Mouse (Mus musculus) midbrain, embryonic 16.5 days (tissue): ENCODE data around the gene Evpl. TPM values are rescaled to one million over a fixed set of nuclear protein-coding genes. Genes with fewer than 3 reads are reported as not detected.
A peak's percentile ranks its signal among the peaks of the same experiment; 100 is the strongest.

ENCODE experiments used
- ATAC-seq: fragments of 200-750 bp; cut with Nextera tagmentation; 2 replicates; pipeline ENCODE4 v1.8.0; 2017; ENCODE audit warnings: moderate TSS enrichment
- H3K27ac ChIP-seq: fragments of 300-500 bp; sonication (generic); 2 replicates; pipeline ENCODE4 v1.5.1; 2014; ENCODE audit warnings: mild to moderate bottlenecking, low read length, mixed read lengths
- H3K27me3 ChIP-seq: fragments of 300-500 bp; sonication (generic); 2 replicates; pipeline ENCODE4 v1.6.1; 2014; ENCODE audit warnings: low read depth, low read length, mixed read lengths; ENCODE audit not compliant: control insufficient read depth, insufficient read depth
- H3K36me3 ChIP-seq: fragments of 300-500 bp; sonication (generic); 2 replicates; pipeline ENCODE4 v1.6.1; 2014; ENCODE audit warnings: mild to moderate bottlenecking, low read length, moderate library complexity, mixed read lengths; ENCODE audit not compliant: control insufficient read depth, insufficient read depth
- H3K4me1 ChIP-seq: fragments of 300-500 bp; sonication (generic); 2 replicates; pipeline ENCODE4 v1.6.1; 2014; ENCODE audit warnings: mild to moderate bottlenecking, low read length, mixed read lengths; ENCODE audit not compliant: control insufficient read depth, insufficient read depth
- H3K4me2 ChIP-seq: fragments of 300-500 bp; sonication (generic); 2 replicates; pipeline ENCODE4 v1.6.1; 2014; ENCODE audit warnings: mild to moderate bottlenecking, low read length, mixed read lengths
- H3K4me3 ChIP-seq: fragments of 300-500 bp; sonication (generic); 2 replicates; pipeline ENCODE4 v1.5.1; 2014; ENCODE audit warnings: low read depth, mild to moderate bottlenecking, low read length, moderate library complexity, mixed read lengths
- H3K9ac ChIP-seq: fragments of 300-500 bp; sonication (generic); 2 replicates; pipeline ENCODE4 v1.6.1; 2014; ENCODE audit warnings: low read depth, low read length, mixed read lengths
- H3K9me3 ChIP-seq: fragments of 300-500 bp; sonication (generic); replicated peaks from 2 replicates; pipeline ENCODE4 v1.6.1; 2014; ENCODE audit warnings: mild to moderate bottlenecking, low read length, mixed read lengths; ENCODE audit not compliant: control insufficient read depth, poor library complexity, severe bottlenecking
- WGBS: fragments of 180-500 bp; shearing (Covaris S2); extraction: QIAGEN DNeasy Blood & Tissue Kit; methylation state at CpG from one replicate; pipeline ENCODE4 v1.1.7; 2014; 5-methylcytosine and 5-hydroxymethylcytosine counted together
- polyA plus RNA-seq: library from polyadenylated mRNA; unstranded; fragments of >200 nt; fragmentation: Nextera tagmentation; extraction: Ambion mirVana; gene quantifications from 2 replicates; pipeline ENCODE4 v1.2.1, GENCODE M21; 2015

Evpl gene
- polyA plus RNA-seq, 1 experiment from 2014 or later = 1.3 TPM

- no peak for ATAC-seq
Observed at GRCm38 (mm10) chr11:116213877-116214510, 23.9 kb downstream of the Evpl start.

GRCm38 (mm10) chr11:116212847-116213246 lies 25.0 kb downstream of the Evpl start:
- H3K36me3 ChIP-seq = no peaks in the 10 kb centered on the region
- H3K4me3 ChIP-seq = no peak overlapping the region
- H3K9me3 ChIP-seq = no peaks in the 10 kb centered on the region
- WGBS = 90% methylated on average over 6 of the region's 6 CpGs
- no peak for ATAC-seq
- no peak overlapping the region for H3K9ac ChIP-seq
- no peaks in the 10 kb centered on the region for H3K4me1 ChIP-seq
- H3K4me2 ChIP-seq = no peak overlapping the region
- no peak overlapping the region for H3K27ac ChIP-seq
- no peaks in the 10 kb centered on the region for H3K27me3 ChIP-seq

More at GRCm38 (mm10) chr11:116213877-116214510, 23.9 kb downstream of the Evpl start:
- Histone ChIP-seq H3K27ac (no peak overlapping the region), H3K9ac (no peak overlapping the region), H3K9me3 (no peaks in the 10 kb centered on the region), H3K27me3 (no peaks in the 10 kb centered on the region), H3K4me1 (no peaks in the 10 kb centered on the region), H3K4me3 (no peak overlapping the region), H3K36me3 (no peaks in the 10 kb centered on the region), H3K4me2 (no peak overlapping the region)
- WGBS = 93% methylated on average over 13 of the region's 13 CpGs

- peaks cover 12% of the 10 kb centered on the region for H3K36me3 ChIP-seq
- H3K4me1 ChIP-seq = no peaks in the 10 kb centered on the region
- no peak overlapping the region for H3K4me3 ChIP-seq
- no peaks in the 10 kb centered on the region for H3K27me3 ChIP-seq
- 80% methylated on average over 5 of the region's 5 CpGs for WGBS
- no peak overlapping the region for H3K9ac ChIP-seq
- no peak overlapping the region for H3K27ac ChIP-seq
- no peak for ATAC-seq
- H3K4me2 ChIP-seq = no peak overlapping the region
- no peaks in the 10 kb centered on the region for H3K9me3 ChIP-seq
Observed at GRCm38 (mm10) chr11:116210696-116211095, 27.2 kb downstream of the Evpl start.

- H3K9me3 ChIP-seq = no peaks in the 10 kb centered on the region
- H3K4me2 ChIP-seq = no peak overlapping the region
- WGBS = 83% methylated on average over 8 of the region's 8 CpGs
- no peak for ATAC-seq
- no peak overlapping the region for H3K4me3 ChIP-seq
- H3K9ac ChIP-seq = no peak overlapping the region
- no peaks in the 10 kb centered on the region for H3K27me3 ChIP-seq
- peaks cover 12% of the 10 kb centered on the region for H3K36me3 ChIP-seq
- no peaks in the 10 kb centered on the region for H3K4me1 ChIP-seq
- no peak overlapping the region for H3K27ac ChIP-seq
Observed at GRCm38 (mm10) chr11:116209257-116209656, 28.6 kb downstream of the Evpl start.

- H3K27me3 ChIP-seq = no peaks in the 10 kb centered on the region
- no peaks in the 10 kb centered on the region for H3K9me3 ChIP-seq
- no peaks in the 10 kb centered on the region for H3K4me1 ChIP-seq
- H3K4me2 ChIP-seq = no peak overlapping the region
- ATAC-seq = no peak
- no peak overlapping the region for H3K9ac ChIP-seq
- no peak overlapping the region for H3K4me3 ChIP-seq
- peaks cover 12% of the 10 kb centered on the region for H3K36me3 ChIP-seq
- 84% methylated on average over 3 of the region's 3 CpGs for WGBS
- no peak overlapping the region for H3K27ac ChIP-seq
Observed at GRCm38 (mm10) chr11:116208660-116209059, 29.2 kb downstream of the Evpl start.

- H3K9me3 ChIP-seq = no peaks in the 10 kb centered on the region
- WGBS = 83% methylated on average over 4 of the region's 4 CpGs
- H3K4me1 ChIP-seq = no peaks in the 10 kb centered on the region
- no peak for ATAC-seq
- no peaks in the 10 kb centered on the region for H3K27me3 ChIP-seq
- H3K9ac ChIP-seq = no peak overlapping the region
- H3K36me3 ChIP-seq = peaks cover 12% of the 10 kb centered on the region
- H3K4me3 ChIP-seq = no peak overlapping the region
- H3K4me2 ChIP-seq = no peak overlapping the region
- no peak overlapping the region for H3K27ac ChIP-seq
Observed at GRCm38 (mm10) chr11:116206678-116207077, 31.2 kb downstream of the Evpl start.

- no peak overlapping the region for H3K9ac ChIP-seq
- 95% methylated on average over 3 of the region's 3 CpGs for WGBS
- H3K4me2 ChIP-seq = no peak overlapping the region
- H3K27me3 ChIP-seq = no peaks in the 10 kb centered on the region
- H3K27ac ChIP-seq = no peak overlapping the region
- peaks cover 3% of the 10 kb centered on the region; the same call in 1 of the 2 replicates for H3K4me1 ChIP-seq
- ATAC-seq = no peak
- no peak overlapping the region for H3K4me3 ChIP-seq
- no peaks in the 10 kb centered on the region for H3K9me3 ChIP-seq
- peaks cover 12% of the 10 kb centered on the region for H3K36me3 ChIP-seq
Observed at GRCm38 (mm10) chr11:116203150-116203549, 34.7 kb downstream of the Evpl start.

GRCm38 (mm10) chr11:116201151-116201550 lies 36.7 kb downstream of the Evpl start:
- Histone ChIP-seq H3K27me3 (no peaks in the 10 kb centered on the region), H3K9ac (no peak overlapping the region), H3K4me2 (no peak overlapping the region), H3K36me3 (peaks cover 8% of the 10 kb centered on the region), H3K4me1 (peaks cover 18% of the 10 kb centered on the region), H3K27ac (no peak overlapping the region), H3K4me3 (no peak overlapping the region), H3K9me3 (no peaks in the 10 kb centered on the region)
- ATAC-seq = no peak
- 93% methylated on average over 2 of the region's 2 CpGs for WGBS

GRCm38 (mm10) chr11:116198639-116199531 lies 39.0 kb downstream of the Evpl start, which contains the start of the genes Ten1 and Acox1:
TSS of gene Ten1 (plus strand) at chr11:116198855.
TSS of gene Acox1 (minus strand) at chr11:116199045.
- Histone ChIP-seq H3K36me3 (peaks cover 12% of the 10 kb centered on the region), H3K9ac (peak within 1 kb of the TSS; percentile 92), H3K27ac (peak within 1 kb of the TSS; percentile 99), H3K9me3 (no peaks in the 10 kb centered on the region), H3K4me1 (peaks cover 34% of the 10 kb centered on the region), H3K27me3 (no peaks in the 10 kb centered on the region), H3K4me3 (peak within 1 kb of the TSS; percentile 80), H3K4me2 (peak within 1 kb of the TSS; percentile 68)
- peak; percentile 97 for ATAC-seq
- WGBS = under 1% methylated on average over 62 of the region's 62 CpGs
